Mouse (Mus musculus) left cerebral cortex, postnatal 10 days (tissue): ENCODE data around the gene Sec62. TPM values are rescaled to one million over a fixed set of nuclear protein-coding genes. Genes with fewer than 3 reads are reported as not detected.

Experiments
- DNase-seq, 2 experiments: peaks; one replicate each; pipeline ENCODE4 v3.0.0; 2021 to 2022; ENCODE audit warnings: low spot score in 2 of 2, mixed read lengths in 1 of 2; ENCODE audit errors: extremely low spot score in 1 of 2
- intact Hi-C: fragments of 180-260 bp; cut with DNase I; formaldehyde crosslinking; loops from one replicate; pipeline ENCODE4 v1.15.1; 2025
- total RNA-seq, 2 experiments: library from RNA; stranded (reverse); gene quantifications; 2 replicates each; pipeline ENCODE4 v1.2.3; 2021

The Sec62 gene
- 10 to 100 TPM; 90.2 to 93.8 TPM for total RNA-seq

DNA sequence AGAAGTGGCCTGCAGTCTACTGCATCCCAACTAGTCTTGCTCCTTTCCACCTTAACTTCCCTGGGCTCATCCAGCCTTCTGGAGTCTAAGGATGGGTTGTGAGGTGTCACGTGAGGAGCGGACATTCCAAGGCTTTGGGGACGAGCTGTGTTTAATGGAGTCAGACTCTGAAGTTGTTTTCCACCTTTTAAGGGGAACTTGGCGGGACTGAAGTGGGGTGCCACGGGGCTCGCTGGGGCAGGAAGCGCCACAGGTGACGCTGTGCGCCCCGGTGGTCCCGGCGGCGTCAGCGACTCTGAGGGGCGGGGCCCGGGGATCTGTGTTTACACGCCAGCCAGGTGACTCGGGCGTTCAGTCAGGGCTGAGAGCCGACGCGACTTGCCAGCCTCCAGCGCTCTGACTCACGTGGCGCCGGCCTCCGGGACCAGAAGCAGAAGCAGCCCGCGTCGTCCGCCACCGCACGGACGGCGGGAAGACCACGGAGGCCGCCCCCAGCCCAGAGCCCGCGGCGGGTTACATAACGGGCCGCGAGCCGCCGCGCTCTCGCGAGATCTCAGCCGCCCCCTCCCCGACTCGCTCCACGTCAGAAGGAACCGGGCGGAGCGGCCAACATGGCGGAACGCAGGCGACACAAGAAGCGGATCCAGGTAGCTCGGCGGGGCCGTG, at the start of gene Sec62:
TSS of gene Sec62 (plus strand) at position 139 of the 666 bp plus-strand sequence.
- intact Hi-C loops = loop anchor here (5.0 kb wide), 3 partner anchors 56 to 191 kb away; partner anchors contain the start of gene Mynn
- DNase-seq = peak; percentile 89 to 96

- DNase-seq = no peak
- intact Hi-C loops = no loop called here
Observed at GRCm38 (mm10) chr3:30742891-30743290, 49.8 kb upstream of the Sec62 start.

- DNase-seq = no peak
- intact Hi-C loops = no loop called here
Observed at GRCm38 (mm10) chr3:30746006-30746405, 46.7 kb upstream of the Sec62 start, which contains the start of gene Samd7. TSS of gene Samd7 (plus strand) at chr3:30746293.

DNA sequence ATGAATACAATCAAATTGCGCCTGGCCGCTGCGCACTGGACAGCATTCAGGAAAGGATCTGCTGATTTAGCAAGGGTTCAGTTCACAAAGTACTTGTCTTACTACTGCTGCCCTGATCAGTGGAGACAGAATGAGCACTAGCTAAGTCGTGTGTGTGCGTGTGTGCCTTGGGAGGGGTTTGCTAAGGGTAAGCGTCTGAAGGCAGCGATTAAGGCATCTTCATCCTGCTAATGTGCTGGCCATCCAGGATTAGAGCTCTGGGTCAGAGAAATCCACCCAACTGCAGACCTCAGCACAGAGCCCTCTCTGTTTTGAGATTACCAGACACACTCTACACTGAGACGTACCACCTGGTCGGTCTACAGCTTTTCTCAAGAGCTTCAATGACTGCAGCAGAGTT, 44.4 kb upstream of the Sec62 start:
- intact Hi-C loops = no loop called here
- no peak for DNase-seq

GRCm38 (mm10) chr3:30754696-30755095, 38.0 kb upstream of the Sec62 start:
- DNase-seq = no peak
- intact Hi-C loops = no loop called here

GRCm38 (mm10) chr3:30764877-30765276, 27.8 kb upstream of the Sec62 start:
- intact Hi-C loops = loop anchor here (10.0 kb wide), 1 partner anchor 610 kb away; no protein-coding TSS in a partner anchor
- DNase-seq = no peak

GRCm38 (mm10) chr3:30765311-30766027, 27.2 kb upstream of the Sec62 start:
- intact Hi-C loops = loop anchor here (10.0 kb wide), 1 partner anchor 609 kb away; no protein-coding TSS in a partner anchor
- no peak for DNase-seq

- intact Hi-C loops = loop anchor here (10.0 kb wide), 1 partner anchor 609 kb away; no protein-coding TSS in a partner anchor
- no peak for DNase-seq
Observed at GRCm38 (mm10) chr3:30766177-30766576, 26.5 kb upstream of the Sec62 start.

- peak in 1 of 2 experiments; percentile 15 for DNase-seq
- intact Hi-C loops = loop anchor here (10.0 kb wide), 1 partner anchor 608 kb away; no protein-coding TSS in a partner anchor
Observed at GRCm38 (mm10) chr3:30767271-30767670, 25.4 kb upstream of the Sec62 start.

- DNase-seq = no peak
- intact Hi-C loops = loop anchor here (10.0 kb wide), 1 partner anchor 605 kb away; no protein-coding TSS in a partner anchor
Observed at GRCm38 (mm10) chr3:30769755-30770515, 22.7 kb upstream of the Sec62 start.

DNA sequence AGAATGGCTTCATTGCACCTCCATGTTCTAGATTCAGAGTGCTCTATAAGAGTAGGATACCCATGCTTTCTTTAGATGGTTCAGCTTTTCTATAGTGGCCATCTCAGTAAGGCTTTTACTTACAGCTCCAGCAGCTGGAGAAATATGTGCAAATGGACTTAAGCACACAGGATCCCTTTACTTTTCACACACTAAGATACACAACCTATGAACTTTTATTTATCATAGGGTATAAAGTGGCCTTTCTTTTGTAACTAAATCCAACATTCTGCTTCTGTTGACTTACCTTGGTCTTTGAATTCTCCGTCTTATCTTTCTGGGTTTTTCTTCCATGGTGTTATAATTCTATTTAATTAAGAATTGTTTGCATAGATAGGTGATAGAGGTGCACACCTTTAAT, 21.1 kb upstream of the Sec62 start:
- intact Hi-C loops = no loop called here
- DNase-seq = no peak

DNA sequence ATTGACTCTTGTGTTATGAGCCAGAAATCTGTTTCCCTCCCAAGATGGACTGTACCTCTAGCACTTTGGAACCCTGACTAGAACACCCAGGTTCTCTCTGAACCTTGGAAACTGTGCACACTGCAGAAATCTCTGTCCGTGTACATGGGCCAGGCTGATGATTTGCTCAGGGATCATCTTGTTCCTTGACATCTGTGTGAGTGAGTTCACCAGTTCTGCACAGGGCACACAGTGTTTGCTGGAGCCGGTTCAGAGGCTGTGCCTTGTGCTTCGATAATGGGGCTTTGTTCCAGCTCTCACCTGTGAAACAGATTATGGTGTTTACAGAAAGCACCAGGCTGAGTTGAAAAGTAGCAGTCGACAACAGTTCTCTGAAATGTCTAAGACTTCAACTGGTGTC, 20.0 kb upstream of the Sec62 start:
- intact Hi-C loops = no loop called here

DNA sequence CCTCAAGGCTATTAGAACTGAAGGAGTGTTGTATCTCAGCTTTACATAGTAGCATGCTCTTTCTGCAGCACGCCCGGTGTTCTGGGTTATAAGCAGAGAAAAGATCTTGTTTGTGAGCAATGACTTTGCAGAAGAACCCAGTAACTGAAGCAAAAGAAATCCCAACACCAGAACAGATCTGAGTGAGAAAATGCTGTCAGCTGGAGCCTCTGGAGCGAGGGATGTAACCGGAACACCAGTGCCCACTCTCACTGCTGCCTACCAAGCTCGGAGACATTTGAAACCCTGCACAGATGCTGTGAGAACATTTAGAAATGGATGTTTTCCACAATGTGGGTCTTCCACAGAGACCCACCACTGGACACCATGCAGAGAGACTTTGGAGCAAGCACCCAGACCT, 18.0 kb upstream of the Sec62 start:
- intact Hi-C loops = no loop called here
- no peak for DNase-seq

More for the DNA sequence above, 20.0 kb upstream of the Sec62 start:
- no peak for DNase-seq

DNA sequence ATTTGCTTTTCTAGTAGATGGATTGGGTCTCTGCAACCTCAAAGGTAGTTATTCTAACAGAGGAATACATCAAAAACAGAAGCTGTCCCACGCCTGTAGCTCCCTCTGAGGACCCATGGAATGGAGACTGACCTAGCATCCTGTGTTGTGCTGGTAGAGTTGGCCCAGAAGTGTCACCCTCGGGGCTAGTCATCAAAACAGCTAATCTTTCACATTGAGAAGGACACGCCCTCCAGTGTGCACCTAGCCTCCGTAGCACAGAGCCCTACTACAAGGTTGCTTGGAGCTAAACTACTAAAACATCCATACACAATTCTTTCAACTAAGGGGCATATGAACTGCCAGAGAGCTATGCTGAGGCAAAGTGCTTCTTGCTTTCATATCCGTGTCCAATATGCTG, 14.7 kb upstream of the Sec62 start:
- intact Hi-C loops = no loop called here
- no peak for DNase-seq

DNA sequence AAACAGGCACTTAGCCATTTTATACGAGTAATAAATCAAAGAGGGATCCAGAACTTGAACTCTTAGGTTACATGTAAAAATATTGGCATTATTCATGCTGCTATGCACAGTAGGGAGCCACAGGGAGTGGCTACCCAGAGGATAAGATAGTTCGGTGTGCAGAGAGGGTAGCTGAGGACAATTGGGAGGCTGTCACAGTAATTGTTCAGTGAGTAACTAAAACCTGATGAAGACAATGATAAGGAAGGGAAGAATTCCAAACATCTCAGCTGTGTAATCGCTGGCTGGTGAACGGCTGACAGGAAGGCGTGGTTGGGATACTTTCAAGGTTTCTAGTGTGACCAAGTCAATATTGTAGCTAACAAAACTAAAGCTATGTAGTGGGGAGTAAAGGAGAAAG, 4.1 kb upstream of the Sec62 start:
- intact Hi-C loops = no loop called here

DNA sequence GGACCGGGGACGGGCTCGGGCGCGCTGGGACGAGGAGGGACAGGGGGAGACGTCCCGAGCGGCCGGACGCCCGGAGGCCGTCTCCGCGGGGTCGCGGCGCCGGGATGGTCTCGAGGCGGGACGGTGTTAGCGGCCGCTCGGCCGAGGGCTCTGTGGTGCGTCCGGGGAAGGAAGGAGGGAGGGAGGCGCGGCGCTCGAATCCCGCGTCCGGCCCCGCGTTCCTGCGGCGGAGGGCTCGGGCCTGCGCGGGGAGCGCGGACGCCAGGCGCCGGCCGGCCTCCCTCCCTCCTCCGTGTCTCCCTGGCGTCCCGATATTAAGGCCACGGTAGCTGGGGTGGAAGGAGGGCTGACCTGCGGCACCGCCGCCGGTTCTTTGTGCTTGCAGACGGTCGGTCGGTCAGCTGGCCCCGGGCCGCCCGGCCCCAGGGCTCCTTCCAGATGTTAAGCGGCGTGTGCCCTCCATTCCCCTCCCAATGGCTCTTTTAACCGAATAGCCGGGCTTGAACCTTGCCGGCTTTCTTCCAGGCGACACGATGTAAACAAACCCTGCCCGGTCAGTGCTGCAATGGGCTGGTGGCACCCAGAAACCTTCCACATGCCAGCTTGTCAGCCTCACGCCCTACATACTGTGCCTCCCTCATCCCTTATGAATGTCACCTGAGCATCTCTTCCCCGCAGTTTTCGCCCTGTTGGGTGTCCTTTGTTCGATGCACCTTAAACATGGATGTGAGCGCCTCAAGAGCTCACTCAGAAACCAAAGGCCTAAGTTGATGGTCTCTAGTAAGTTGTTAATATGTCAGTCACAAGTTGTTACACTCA, 937 bp downstream of the Sec62 start:
- DNase-seq = peak in 1 of 2 experiments; percentile 4
- intact Hi-C loops = loop anchor here (5.0 kb wide), 3 partner anchors 56 to 191 kb away; partner anchors contain the start of gene Mynn

More for the DNA sequence above, 4.1 kb upstream of the Sec62 start:
- DNase-seq = no peak

DNA sequence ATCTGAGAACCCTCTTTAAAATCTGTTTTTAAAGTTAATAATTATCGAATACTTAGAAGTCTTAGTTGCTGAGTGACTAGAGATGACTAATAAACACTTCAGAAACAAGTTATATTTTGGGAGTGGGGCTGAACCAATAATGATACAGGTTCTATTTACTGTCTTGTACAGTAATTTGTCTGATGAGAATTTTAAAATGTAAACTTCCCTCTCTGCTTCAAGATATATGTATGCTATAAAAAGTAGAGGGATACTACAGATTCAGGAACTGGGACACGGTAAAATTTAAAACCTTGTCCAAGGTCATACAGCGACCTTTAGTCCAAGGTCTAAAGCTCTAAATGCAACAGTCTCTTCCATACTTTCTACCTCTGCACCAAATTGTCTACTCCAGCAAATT, 9.5 kb downstream of the Sec62 start:
- intact Hi-C loops = loop anchor here (5.0 kb wide), 2 partner anchors 155 to 195 kb away; no protein-coding TSS in a partner anchor
- DNase-seq = no peak

GRCm38 (mm10) chr3:30812881-30813280, 20.2 kb downstream of the Sec62 start:
- DNase-seq = no peak
- intact Hi-C loops = loop anchor here (10.0 kb wide), 1 partner anchor 92 kb away; no protein-coding TSS in a partner anchor
